Mouse (Mus musculus) forebrain, embryonic 14.5 days (tissue): ENCODE measurements around the gene Arid1b. TPM values are rescaled to one million over a fixed set of nuclear protein-coding genes. Genes with fewer than 3 reads are reported as not detected.

ENCODE experiments used
- ATAC-seq: fragments of 200-750 bp; cut with Nextera tagmentation; 2 replicates; pipeline ENCODE4 v1.8.0; 2017; ENCODE audit warnings: mild to moderate bottlenecking, moderate library complexity
- DNase-seq: peaks from one replicate; pipeline ENCODE4 v3.0.0-alpha.2; 2015; ENCODE audit warnings: low spot score
- H3K27ac ChIP-seq: fragments of 300-500 bp; sonication (generic); 2 replicates; pipeline ENCODE4 v1.5.1; 2014; ENCODE audit warnings: low read depth, mild to moderate bottlenecking, control low read depth, low read length, moderate library complexity
- H3K27me3 ChIP-seq: fragments of 300-500 bp; sonication (generic); replicated peaks from 2 replicates; pipeline ENCODE4 v1.6.1; 2014; ENCODE audit warnings: low read length, control low read depth, mixed read lengths; ENCODE audit not compliant: control insufficient read depth, insufficient read depth
- H3K36me3 ChIP-seq: fragments of 300-500 bp; sonication (generic); 2 replicates; pipeline ENCODE4 v1.6.1; 2014; ENCODE audit warnings: low read length, control low read depth; ENCODE audit not compliant: control insufficient read depth, insufficient read depth
- H3K4me1 ChIP-seq: fragments of 300-500 bp; sonication (generic); 2 replicates; pipeline ENCODE4 v1.6.1; 2014; ENCODE audit warnings: antibody characterized with exemption, low read length, control low read depth; ENCODE audit not compliant: control insufficient read depth, insufficient read depth
- H3K4me2 ChIP-seq: fragments of 300-500 bp; sonication (generic); 2 replicates; pipeline ENCODE4 v1.6.1; 2014; ENCODE audit warnings: mild to moderate bottlenecking, control low read depth, low read length
- H3K4me3 ChIP-seq: fragments of 300-500 bp; sonication (generic); 2 replicates; pipeline ENCODE4 v1.5.1; 2014; ENCODE audit warnings: low read depth, low read length, control low read depth
- H3K9ac ChIP-seq: fragments of 300-500 bp; sonication (generic); 2 replicates; pipeline ENCODE4 v1.6.1; 2014; ENCODE audit warnings: mild to moderate bottlenecking, low read length, control low read depth, moderate library complexity
- H3K9me3 ChIP-seq: fragments of 300-500 bp; sonication (generic); replicated peaks from 2 replicates; pipeline ENCODE4 v1.6.1; 2016; ENCODE audit warnings: low read length, control low read depth, mixed read lengths; ENCODE audit not compliant: control insufficient read depth
- whole genome bisulfite sequencing: fragments of 180-500 bp; shearing (Covaris S2); extraction: QIAGEN DNeasy Blood & Tissue Kit; methylation state at CpG from one replicate; pipeline ENCODE4 v1.1.7; 2014; 5-methylcytosine and 5-hydroxymethylcytosine counted together
- polyA plus RNA-seq: library from polyadenylated mRNA; unstranded; fragments of >200 nt; fragmentation: Nextera tagmentation; extraction: Ambion mirVana; gene quantifications from 2 replicates; pipeline ENCODE4 v1.2.1, GENCODE M21; 2014

Arid1b gene
- polyA plus RNA-seq, 1 experiment from 2014 or later, result 11.1 TPM

DNA sequence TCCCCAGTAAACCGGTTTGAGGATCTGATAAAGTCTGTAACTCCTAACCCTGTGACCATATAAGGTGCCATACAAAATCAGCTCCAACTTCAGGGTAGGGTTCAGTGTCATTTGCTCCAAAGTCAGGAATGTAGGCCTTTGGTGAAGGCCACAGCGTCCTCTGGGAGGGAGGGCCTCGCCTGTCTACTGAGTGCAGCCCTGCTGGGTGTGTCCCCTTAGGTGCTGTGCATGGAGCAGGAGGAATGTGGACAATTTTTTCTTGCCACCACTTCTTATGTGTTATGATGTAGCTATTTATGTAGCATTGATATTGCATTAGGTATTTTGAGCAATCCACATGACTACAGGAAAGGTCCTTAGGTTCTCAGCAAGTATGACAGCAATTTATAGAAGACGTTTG lies 124.0 kb downstream of the Arid1b start:
- Histone ChIP-seq H3K4me3 (no peak overlapping the region), H3K4me1 (peaks cover 9% of the 10 kb centered on the region; the same call in 1 of the 2 replicates), H3K27ac (no peak overlapping the region), H3K9me3 (no peaks in the 10 kb centered on the region), H3K9ac (no peak overlapping the region), H3K36me3 (no peaks in the 10 kb centered on the region), H3K27me3 (no peaks in the 10 kb centered on the region), H3K4me2 (no peak overlapping the region)
- no peak for DNase-seq
- ATAC-seq, result no peak
- WGBS, result 93% methylated on average over 4 of the region's 4 CpGs

GRCm38 (mm10) chr17:5124643-5125042 lies 130.5 kb downstream of the Arid1b start:
- H3K27me3 ChIP-seq, result no peaks in the 10 kb centered on the region
- peaks cover 14% of the 10 kb centered on the region; the same call in 1 of the 2 replicates for H3K4me1 ChIP-seq
- H3K9me3 ChIP-seq, result no peaks in the 10 kb centered on the region
- WGBS, result 76% methylated on average over 2 of the region's 2 CpGs
- H3K27ac ChIP-seq, result no peak overlapping the region
- DNase-seq, result no peak
- no peak overlapping the region for H3K4me3 ChIP-seq
- no peak overlapping the region for H3K4me2 ChIP-seq
- no peak for ATAC-seq
- 0 out of 2 replicates have a peak, but pooled peaks cover 4% of the 10 kb centered on the region for H3K36me3 ChIP-seq
- H3K9ac ChIP-seq, result no peak overlapping the region

GRCm38 (mm10) chr17:5125084-5125855 lies 131.1 kb downstream of the Arid1b start:
- 0 out of 2 replicates have a peak, but pooled peaks cover 4% of the 10 kb centered on the region for H3K36me3 ChIP-seq
- no peak overlapping the region for H3K9ac ChIP-seq
- no peak overlapping the region for H3K27ac ChIP-seq
- H3K4me2 ChIP-seq, result no peak overlapping the region
- H3K4me1 ChIP-seq, result peaks cover 14% of the 10 kb centered on the region; the same call in 1 of the 2 replicates
- no peaks in the 10 kb centered on the region for H3K9me3 ChIP-seq
- no peak overlapping the region for H3K4me3 ChIP-seq
- no peak for ATAC-seq
- 73% methylated on average over 5 of the region's 5 CpGs for WGBS
- no peaks in the 10 kb centered on the region for H3K27me3 ChIP-seq
- no peak for DNase-seq

- 89% methylated on average over 5 of the region's 5 CpGs for WGBS
- no peaks in the 10 kb centered on the region for H3K27me3 ChIP-seq
- H3K4me3 ChIP-seq, result no peak overlapping the region
- H3K9ac ChIP-seq, result no peak overlapping the region
- ATAC-seq (no peak), DNase-seq (no peak)
- no peaks in the 10 kb centered on the region for H3K9me3 ChIP-seq
- no peak overlapping the region for H3K4me2 ChIP-seq
- H3K4me1 ChIP-seq, result 0 out of 2 replicates have a peak, but pooled peaks cover 5% of the 10 kb centered on the region
- 0 out of 2 replicates have a peak, but pooled peaks cover 4% of the 10 kb centered on the region for H3K36me3 ChIP-seq
- no peak overlapping the region for H3K27ac ChIP-seq
Observed at GRCm38 (mm10) chr17:5125856-5126806, 132.0 kb downstream of the Arid1b start.

DNA sequence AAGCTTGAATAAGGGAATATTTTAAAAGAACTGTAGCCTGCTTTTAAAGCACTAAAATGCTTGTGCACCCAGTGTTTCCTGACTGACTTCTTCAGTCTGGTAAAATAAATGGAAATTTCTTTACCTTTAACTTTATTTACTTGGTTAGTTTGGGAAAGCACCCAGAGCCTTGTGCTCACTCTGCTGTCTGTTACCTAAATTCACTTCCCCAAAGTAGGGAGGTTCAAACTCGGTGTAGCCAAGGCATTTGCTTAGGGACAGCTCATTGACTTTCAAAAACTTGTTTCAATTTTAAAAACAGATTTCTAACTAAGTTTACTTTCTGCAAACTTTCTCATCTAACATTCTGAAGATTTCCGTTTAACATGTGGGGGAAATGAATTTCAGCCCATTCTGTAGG lies 135.5 kb downstream of the Arid1b start:
- Histone ChIP-seq H3K4me2 (no peak overlapping the region), H3K4me1 (0 out of 2 replicates have a peak, but pooled peaks cover 4% of the 10 kb centered on the region), H3K9me3 (no peaks in the 10 kb centered on the region), H3K9ac (no peak overlapping the region), H3K27me3 (no peaks in the 10 kb centered on the region), H3K4me3 (no peak overlapping the region), H3K27ac (no peak overlapping the region), H3K36me3 (0 out of 2 replicates have a peak, but pooled peaks cover 4% of the 10 kb centered on the region)
- no peak for DNase-seq
- WGBS, result 87% methylated on average over 2 of the region's 2 CpGs
- ATAC-seq, result no peak

DNA sequence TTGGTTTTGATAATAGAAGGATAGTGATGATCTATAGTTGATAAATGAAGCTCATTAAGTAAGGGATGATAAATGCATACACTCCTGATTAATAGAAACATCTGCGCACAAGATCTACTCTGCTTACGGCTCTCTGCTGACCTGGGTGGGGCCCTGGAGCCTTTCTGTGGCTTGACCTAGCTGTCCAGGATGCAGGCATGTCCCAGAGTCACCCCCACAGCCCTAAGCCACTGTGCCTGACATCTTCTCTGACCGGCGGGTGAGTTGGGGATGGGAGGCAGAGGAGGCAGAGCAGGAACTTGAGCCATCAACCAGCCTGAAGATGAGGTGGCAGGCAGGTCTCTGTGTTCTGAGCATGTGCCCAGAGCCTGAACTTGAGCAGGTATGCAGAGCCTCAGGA lies 136.0 kb downstream of the Arid1b start:
- H3K27me3 ChIP-seq, result no peaks in the 10 kb centered on the region
- H3K9me3 ChIP-seq, result no peaks in the 10 kb centered on the region
- no peak for DNase-seq
- H3K4me1 ChIP-seq, result 0 out of 2 replicates have a peak, but pooled peaks cover 4% of the 10 kb centered on the region
- H3K27ac ChIP-seq, result no peak overlapping the region
- no peak overlapping the region for H3K4me3 ChIP-seq
- 92% methylated on average over 4 of the region's 4 CpGs for WGBS
- H3K9ac ChIP-seq, result no peak overlapping the region
- 0 out of 2 replicates have a peak, but pooled peaks cover 4% of the 10 kb centered on the region for H3K36me3 ChIP-seq
- H3K4me2 ChIP-seq, result no peak overlapping the region
- ATAC-seq, result no peak

GRCm38 (mm10) chr17:5131706-5132105 lies 137.6 kb downstream of the Arid1b start:
- Histone ChIP-seq H3K36me3 (0 out of 2 replicates have a peak, but pooled peaks cover 4% of the 10 kb centered on the region), H3K27ac (no peak overlapping the region), H3K4me3 (no peak overlapping the region), H3K4me2 (no peak overlapping the region), H3K9me3 (no peaks in the 10 kb centered on the region), H3K4me1 (peaks cover 6% of the 10 kb centered on the region; the same call in 1 of the 2 replicates), H3K9ac (no peak overlapping the region), H3K27me3 (no peaks in the 10 kb centered on the region)
- DNase-seq (no peak), ATAC-seq (no peak)
- 97% methylated on average over 6 of the region's 6 CpGs for WGBS

DNA sequence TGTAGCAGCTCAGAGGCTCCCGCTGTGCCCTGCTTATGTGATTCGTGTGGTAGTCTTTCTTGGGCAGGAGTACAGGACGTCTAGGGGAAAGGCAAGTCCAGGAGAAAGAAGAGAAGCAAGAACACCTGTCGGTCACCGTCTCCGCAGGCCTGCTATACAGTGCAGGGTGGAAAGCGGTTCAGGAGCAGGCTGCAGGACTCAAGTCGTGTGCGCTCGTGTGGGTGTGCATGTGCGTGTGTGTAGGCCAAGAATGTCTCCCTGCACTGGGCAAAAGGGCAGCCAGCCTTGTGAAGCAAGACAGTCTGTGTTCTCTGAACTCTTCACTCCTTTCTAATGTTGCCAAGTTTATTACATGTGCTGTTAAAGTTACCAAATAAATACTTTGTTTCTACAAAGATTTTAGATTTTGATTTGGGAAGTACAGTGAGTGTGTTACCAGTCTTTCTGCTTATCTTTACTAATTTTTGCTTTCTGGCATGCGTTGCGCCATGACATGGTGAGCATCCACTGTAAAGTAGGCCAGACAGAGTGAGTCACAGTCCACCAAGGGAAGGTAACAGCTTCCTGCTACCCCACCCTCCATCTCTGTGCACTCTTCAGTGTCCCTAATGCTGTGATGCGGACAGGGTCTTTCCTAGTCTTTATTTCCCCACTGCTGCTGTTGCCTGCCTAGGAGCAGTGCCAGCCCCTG lies 138.3 kb downstream of the Arid1b start:
- Histone ChIP-seq H3K4me1 (peaks cover 2% of the 10 kb centered on the region; the same call in 1 of the 2 replicates), H3K27ac (no peak overlapping the region), H3K27me3 (no peaks in the 10 kb centered on the region), H3K9me3 (no peaks in the 10 kb centered on the region), H3K4me2 (no peak overlapping the region), H3K9ac (no peak overlapping the region), H3K4me3 (no peak overlapping the region), H3K36me3 (0 out of 2 replicates have a peak, but pooled peaks cover under 1% of the 10 kb centered on the region)
- ATAC-seq (no peak), DNase-seq (no peak)
- WGBS, result 90% methylated on average over 14 of the region's 14 CpGs
